Mouse (Mus musculus): ENCODE data around the gene Tnfrsf11a.

- TF ChIP-seq POLR2A (IDR thresholded peaks at IDR 0.05; ENCODE audit: insufficient read length, low read depth) = no peak
- no peak for TF ChIP-seq TCF12 (IDR thresholded peaks at IDR 0.05; ENCODE audit: insufficient read depth, poor library complexity, severe bottlenecking)
- no peak for TF ChIP-seq MYOG (IDR thresholded peaks at IDR 0.05; ENCODE audit: control insufficient read depth in 1 of 3, insufficient read depth in 1 of 3, insufficient read length in 2 of 3, low read depth in 2 of 3)
- TF ChIP-seq CEBPB (IDR thresholded peaks at IDR 0.05; ENCODE audit: insufficient read depth, poor library complexity, severe bottlenecking) = no peak
- no peak for TF ChIP-seq REST (IDR thresholded peaks at IDR 0.05; ENCODE audit: insufficient read depth, insufficient read length)
Measured at GRCm38 (mm10) chr1:105746444-105746843, 34.1 kb upstream of the Tnfrsf11a start.
